Mouse (Mus musculus) megakaryocyte-erythroid progenitor cell, adult 5-6 weeks (primary cell): ENCODE results near the gene Btbd16. TPM values are rescaled to one million over a fixed set of nuclear protein-coding genes. Genes with fewer than 3 reads are reported as not detected.

ENCODE experiments used
- ATAC-seq: replicated peaks from 2 replicates; pipeline ENCODE4 v1.8.0; 2016; ENCODE audit warnings: mild to moderate bottlenecking, inconsistent platforms; ENCODE audit not compliant: severe bottlenecking, poor library complexity, low FRiP score, low TSS enrichment
- total RNA-seq, 2 experiments: library from RNA; stranded (forward) in 1 of 2; stranded (reverse) in 1 of 2; fragments of 200-1000, 215-1000 nt in 1 of 2; fragments of >200 nt in 1 of 2; fragmentation: Nextera tagmentation in 1 of 2; gene quantifications; 2 replicates each; pipeline ENCODE4 v1.2.3; 2014 to 2017

Btbd16 gene
- total RNA-seq, 2 experiments from 2014 or later = 0.52 to 2.7 TPM

- no peak for ATAC-seq
Measured at GRCm38 (mm10) chr7:130854684-130855292, 80.9 kb downstream of the Btbd16 start.

- no peak for ATAC-seq
Measured at GRCm38 (mm10) chr7:130855681-130856080, 81.8 kb downstream of the Btbd16 start.

DNA sequence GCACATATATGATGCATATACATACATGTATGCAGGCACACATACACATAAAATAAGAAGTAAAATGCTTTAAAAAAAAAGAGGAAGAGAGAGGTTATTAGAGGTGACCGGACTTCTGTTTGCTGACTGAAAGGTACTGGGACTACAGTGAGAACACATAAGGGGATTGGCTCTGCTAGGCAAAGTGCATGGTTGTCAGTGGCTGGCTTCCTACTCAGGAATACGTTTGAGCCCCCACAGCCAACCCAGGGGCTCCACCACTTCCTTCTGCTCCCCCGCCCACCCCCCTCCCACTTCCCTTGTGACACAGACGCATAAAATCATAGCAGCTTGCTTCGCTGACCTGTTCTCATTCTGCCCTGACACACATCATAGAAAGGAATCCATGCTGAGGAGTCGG lies 84.1 kb downstream of the Btbd16 start:
- ATAC-seq = no peak

DNA sequence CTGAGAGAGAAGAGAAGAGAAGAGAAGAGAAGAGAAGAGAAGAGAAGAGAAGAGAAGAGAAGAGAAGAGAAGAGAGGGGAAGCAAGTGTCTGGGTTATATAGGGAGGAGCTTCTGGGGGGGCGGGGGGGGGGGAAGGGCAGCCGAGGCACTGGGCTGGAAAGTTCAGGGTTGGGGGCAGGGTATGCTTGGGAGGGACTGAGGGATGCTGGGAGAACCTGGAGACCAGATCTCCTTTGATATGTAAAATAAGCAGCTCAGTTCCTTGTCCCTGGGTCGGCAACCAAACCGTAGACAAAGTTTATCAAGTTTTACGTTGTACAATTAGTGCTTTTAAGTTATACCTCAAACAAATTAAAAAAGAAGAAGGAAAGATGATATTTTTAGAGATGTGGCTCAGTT lies 86.1 kb downstream of the Btbd16 start:
- ATAC-seq = no peak

- no peak for ATAC-seq
Measured at GRCm38 (mm10) chr7:130860721-130861142, 86.9 kb downstream of the Btbd16 start.

GRCm38 (mm10) chr7:130862501-130862900 lies 88.6 kb downstream of the Btbd16 start:
- no peak for ATAC-seq

- ATAC-seq = no peak
Measured at GRCm38 (mm10) chr7:130864711-130865110, 90.8 kb downstream of the Btbd16 start.

GRCm38 (mm10) chr7:130865613-130866591 lies 92.0 kb downstream of the Btbd16 start, which contains the start of gene Plekha1:
TSS of gene Plekha1 (plus strand) at chr7:130865756.
- ATAC-seq = peak; percentile 99

GRCm38 (mm10) chr7:130866640-130867039 lies 92.8 kb downstream of the Btbd16 start:
- no peak for ATAC-seq

DNA sequence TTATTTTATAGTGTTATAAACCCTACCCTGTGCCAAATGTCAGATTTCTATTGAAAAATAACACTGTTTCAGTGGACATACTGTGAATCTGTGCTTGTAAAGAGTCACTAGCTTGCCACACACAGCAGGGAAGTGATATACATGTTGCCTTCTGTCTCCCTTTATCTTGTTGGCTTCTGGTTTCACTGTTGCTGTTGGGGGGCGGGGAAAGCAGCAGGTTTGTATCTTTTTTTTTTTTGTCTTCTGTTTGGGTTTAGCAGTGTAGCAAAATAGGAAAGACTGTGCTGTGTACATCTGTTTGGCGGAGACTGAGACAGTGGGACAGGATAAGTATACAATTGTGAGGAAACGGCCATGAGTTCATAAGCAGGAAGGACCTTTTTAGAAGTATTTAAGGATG lies 93.4 kb downstream of the Btbd16 start:
- ATAC-seq = no peak

Other genes with a start within 250 kb of the Btbd16 start
- gene Nsmce4a, start 201.0 kb upstream of the Btbd16 start, total RNA-seq (2014; fragmentation: Nextera tagmentation) = 180 and 183 TPM in 2 replicates
- 203 and 229 TPM in 2 replicates for gene Nsmce4a, start 201.0 kb upstream of the Btbd16 start, total RNA-seq (2017)
- gene Tacc2, start 196.6 kb upstream of the Btbd16 start, total RNA-seq (2014; fragmentation: Nextera tagmentation) = 9.1 and 14.2 TPM in 2 replicates
- 0.88 and 1.6 TPM in 2 replicates for gene Tacc2, start 196.6 kb upstream of the Btbd16 start, total RNA-seq (2017)
- 1.2 and 5.4 TPM in 2 replicates for gene Plekha1, start 91.7 kb downstream of the Btbd16 start, total RNA-seq (2014; fragmentation: Nextera tagmentation)
- 3.0 and 5.8 TPM in 2 replicates for gene Plekha1, start 91.7 kb downstream of the Btbd16 start, total RNA-seq (2017)
- gene Htra1, start 162.0 kb downstream of the Btbd16 start, total RNA-seq (2014; fragmentation: Nextera tagmentation) = 0.45 TPM in 1 of 2 replicates, not detected in the other
- not detected in 2 replicates for gene Htra1, start 162.0 kb downstream of the Btbd16 start, total RNA-seq (2017)